Mouse (Mus musculus): ENCODE measurements around the gene Lamp2.

DNA sequence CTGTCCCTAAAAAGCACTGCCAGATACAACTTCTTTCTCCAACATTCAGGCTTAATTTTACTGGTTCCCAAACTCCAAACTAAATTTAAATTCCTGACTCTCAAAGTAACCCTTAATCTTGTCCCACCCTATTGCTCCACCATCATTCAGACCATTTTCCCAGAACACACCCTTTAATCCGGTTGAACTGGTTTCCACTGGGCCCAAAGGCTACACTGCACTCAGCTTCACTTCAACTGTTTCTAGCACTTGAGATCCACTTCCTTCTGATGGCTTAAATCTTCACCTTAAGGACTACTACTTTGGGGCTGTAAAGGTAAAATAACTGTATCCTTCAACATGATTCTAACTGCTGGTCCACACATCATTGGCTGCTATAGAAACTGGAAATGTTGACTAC is 10.5 kb downstream of the Lamp2 start:
- no peak for TF ChIP-seq CTCF (IDR thresholded peaks at IDR 0.05; ENCODE audit: low read depth)
- TF ChIP-seq EP300 (IDR thresholded peaks at IDR 0.05; ENCODE audit: low read depth) = no peak

Measured in heart, postnatal 0 days (tissue).